Mouse (Mus musculus): Measurements from ENCODE around the gene Gm20388. TPM values are rescaled to one million over a fixed set of nuclear protein-coding genes. Genes with fewer than 3 reads are reported as not detected.

Gm20388 gene
- total RNA-seq, 2 experiments from 2014 or later, result 5.8 TPM; not detected in 1

DNA sequence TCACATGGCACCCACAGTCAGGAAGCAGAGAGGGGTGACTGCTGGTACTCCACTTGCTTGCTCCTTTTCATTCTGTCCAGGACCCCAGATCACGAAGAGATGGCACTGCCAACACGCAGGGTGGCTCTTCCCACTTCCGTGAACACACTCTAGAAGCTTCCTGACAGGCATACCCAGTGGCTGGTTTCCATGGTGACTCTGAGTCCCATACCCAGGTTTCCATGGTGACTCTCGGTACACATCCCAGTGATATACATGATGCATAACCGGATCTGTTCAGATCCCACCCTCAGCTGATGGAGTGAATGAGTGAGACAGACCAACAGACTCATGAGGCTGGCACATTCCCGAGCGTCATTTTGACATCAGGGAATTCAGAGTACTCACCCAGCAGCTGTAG lies 1148.5 kb downstream of the Gm20388 start:
- no peak for DNase-seq

- no peak for DNase-seq
These were observed 1151.9 kb downstream of the Gm20388 start for GRCm38 (mm10) chr8:121062521-121062920.

DNA sequence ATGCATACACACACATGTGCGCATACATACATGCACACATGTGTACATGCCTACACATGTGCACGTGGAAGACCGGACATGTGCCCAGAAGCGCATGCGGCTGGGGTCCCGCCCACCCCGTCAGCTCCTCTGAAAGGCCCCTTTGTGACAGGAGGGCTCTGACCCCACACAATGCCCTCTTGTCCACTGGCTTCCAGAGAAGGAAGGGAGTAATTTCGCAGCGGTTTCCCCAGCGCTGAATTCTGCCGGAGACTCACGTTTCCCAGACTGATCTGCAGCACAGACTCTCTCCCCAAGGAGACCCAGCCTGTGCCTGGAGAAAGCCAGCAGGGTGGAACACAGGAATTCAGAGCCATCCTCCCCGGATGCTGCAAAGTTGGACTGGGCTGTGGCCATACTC lies 1153.0 kb downstream of the Gm20388 start:
- no peak for DNase-seq

DNA sequence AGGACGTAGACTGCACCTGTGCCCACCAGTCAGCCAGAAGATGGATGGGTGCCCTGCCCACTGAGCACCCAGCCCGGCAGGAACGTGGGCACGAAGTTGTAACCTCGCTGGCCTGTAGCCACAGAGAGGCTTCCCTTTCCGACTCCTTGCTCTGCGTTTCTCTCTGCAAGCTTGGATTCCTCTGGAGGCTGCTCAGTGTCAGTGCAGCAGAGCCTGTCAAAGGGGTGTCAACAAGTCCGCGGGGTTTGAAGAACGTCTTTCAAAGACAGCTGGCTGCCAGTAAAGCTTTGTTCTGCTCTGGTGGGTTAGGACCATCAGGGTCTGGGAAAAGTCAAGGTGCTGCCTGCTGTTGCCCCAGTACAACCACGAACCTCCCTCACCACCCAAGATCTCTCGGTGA lies 1160.8 kb downstream of the Gm20388 start:
- no peak for DNase-seq

GRCm38 (mm10) chr8:121072406-121073130 lies 1161.9 kb downstream of the Gm20388 start:
- no peak for DNase-seq

GRCm38 (mm10) chr8:121073174-121074107 lies 1162.8 kb downstream of the Gm20388 start:
- DNase-seq, result no peak

- no peak for DNase-seq
These were observed 1163.6 kb downstream of the Gm20388 start for GRCm38 (mm10) chr8:121074108-121074847.

GRCm38 (mm10) chr8:121074848-121075145 lies 1164.2 kb downstream of the Gm20388 start:
- no peak for DNase-seq

GRCm38 (mm10) chr8:121075936-121076335 lies 1165.3 kb downstream of the Gm20388 start:
- DNase-seq, result no peak

DNA sequence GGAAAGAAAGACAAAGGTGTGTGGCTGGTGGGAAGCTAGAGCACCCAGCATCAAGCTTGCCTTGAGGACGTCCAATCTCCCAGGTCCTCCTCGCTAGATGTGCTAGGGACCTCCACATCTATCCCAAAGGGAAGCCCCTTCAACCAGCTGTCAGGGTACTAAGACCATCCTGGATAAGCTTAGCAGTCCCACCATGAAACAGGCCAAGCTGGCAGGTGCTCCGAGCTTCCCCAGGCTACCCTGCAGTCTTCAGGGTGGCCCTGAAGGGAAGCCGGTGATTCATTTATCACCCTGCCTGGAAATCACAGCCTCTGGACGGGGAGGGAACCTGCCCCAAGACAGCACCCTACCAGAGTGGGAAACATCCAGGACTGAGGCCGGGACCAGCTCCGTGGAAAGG lies 1165.9 kb downstream of the Gm20388 start:
- no peak for DNase-seq

GRCm38 (mm10) chr8:121078721-121079120 lies 1168.1 kb downstream of the Gm20388 start:
- DNase-seq, result no peak

DNA sequence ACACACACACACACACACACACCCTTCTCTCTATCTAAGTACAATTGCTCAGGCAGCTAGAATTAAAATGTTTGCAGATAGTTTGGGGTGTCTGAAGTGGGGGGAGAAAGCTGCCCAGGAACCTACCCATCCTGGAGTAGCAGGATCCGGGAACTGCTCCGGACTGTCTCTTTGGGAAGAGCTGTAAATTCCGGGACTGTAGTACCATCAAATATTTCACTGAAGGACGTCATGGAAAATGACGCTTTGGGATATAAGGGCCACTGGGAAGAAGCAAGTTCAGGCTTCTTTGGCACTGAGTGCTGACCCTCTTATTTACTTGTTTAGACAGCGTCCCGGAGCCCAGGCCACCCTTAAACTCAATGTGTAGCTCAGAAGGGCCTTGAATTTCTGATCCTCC lies 1168.6 kb downstream of the Gm20388 start:
- DNase-seq, result no peak

GRCm38 (mm10) chr8:121079944-121080343 lies 1169.3 kb downstream of the Gm20388 start:
- DNase-seq, result no peak

GRCm38 (mm10) chr8:121080361-121081090 lies 1169.9 kb downstream of the Gm20388 start:
- no peak for DNase-seq

DNA sequence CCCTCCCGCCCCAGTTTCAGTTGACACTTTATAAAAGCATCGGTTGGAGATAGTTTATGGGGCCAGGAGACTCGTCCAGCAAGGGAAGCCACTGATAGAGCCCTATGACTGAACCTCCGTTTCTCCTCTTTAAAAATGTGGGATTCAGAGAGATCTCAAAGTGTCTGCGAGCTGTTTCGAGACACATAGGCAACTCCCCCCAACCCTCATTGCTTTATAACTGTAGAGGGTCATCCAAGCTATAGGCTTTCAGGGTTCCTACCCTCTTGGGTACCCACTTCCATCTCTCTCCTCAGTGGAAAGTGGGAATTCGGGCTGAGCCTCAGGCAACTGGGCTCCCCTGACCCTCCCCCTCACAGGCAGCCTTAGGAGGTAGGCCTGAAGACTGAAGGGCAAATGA lies 1170.8 kb downstream of the Gm20388 start:
- DNase-seq, result no peak

DNA sequence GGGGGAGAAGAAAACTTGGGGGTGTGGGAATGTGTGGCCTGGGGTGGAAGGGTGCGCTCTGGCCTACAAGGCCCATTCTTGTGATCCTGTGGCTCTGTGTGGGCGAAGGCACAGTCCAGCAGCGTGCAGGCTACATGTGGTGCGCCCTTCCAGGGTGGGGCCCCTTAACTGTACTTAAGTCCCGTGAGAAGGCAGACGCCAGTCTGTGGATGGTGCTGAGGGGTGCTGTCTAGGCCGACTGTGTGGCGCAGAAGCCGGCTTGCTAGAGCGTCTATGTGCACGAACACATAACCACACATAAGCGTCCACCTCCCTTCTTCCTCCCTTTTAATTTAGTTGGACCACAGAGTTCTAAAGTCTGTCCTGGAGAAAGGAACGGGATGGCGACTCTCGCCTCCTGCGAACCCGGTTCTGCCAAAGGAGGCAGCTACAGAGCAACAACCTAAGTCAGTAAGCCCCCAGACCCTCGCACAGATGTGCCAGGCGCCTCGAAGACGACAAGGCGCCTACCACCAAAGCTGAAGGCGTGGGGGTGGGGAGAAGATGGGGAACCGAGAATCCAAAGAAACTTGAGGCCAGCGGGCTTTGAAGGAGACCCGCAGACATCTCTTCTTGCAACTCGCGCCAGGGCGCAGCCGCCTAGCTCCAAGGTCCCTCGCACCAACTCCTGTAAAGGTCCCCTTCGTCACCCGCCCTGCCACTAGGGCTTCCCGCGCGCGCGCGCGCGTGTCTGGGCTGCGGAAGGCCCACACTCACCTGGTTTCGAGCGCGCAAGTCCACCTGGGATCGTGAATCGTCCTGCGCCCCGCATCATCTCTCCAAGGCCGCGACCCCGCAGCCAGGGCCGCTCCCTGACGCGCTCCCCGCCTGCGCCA lies 1171.8 kb downstream of the Gm20388 start:
- no peak for DNase-seq

DNA sequence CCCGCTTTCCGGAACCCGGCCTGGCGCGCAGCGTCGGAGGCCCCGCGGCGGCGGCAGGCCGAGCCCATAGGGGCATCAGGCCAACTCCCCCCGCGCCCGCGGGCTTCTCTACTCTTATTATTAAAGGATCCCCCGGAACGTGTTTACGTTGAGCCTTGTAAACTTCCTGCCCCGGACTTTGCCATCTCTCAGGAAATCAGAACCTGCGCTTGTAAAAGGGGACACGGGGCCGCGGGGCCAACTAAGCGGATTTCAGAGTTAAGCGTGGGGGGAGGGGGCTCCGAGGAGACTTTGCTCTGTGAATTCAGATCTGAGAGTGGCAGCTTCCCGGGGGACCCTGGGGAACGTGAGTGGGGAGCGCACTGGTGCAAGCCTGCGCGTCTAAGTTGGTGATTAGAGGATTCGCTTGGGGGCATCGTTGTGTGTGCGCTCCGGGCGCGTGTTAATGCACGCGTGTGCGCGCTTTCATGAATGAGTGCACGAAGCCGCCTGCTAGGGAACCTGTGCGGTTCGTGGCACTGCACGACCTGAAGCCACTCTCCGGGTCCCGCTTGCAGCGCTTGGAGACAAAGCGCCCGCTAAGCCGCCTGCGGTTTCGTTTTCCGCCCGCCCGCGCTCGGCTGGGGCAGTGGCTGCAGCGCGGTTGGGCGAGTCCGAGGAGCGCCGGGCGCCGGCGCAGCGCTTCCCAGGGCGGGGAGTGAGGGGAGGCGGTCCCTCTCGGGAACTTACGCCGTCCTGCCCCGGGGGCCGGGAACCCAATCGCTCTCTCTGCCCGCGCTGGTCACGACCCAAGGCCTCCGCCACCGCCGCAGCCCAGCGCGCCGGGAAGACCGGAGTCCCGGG lies 1172.7 kb downstream of the Gm20388 start:
- DNase-seq, result peak; percentile 82

DNA sequence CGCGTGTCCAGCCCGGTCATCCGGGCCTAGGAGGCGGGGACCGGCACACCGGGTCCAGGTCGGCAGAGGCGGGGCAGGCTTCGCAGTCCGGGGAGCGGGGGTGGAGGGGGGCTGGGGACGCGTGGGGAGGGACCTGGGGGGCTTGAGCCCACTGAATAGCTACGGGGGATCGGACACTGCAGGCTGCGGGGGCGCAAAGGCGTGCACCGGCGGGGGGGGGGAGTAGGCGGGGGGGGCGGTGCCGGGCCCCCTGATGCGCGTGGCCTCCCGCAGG lies 1173.2 kb downstream of the Gm20388 start:
- no peak for DNase-seq

GRCm38 (mm10) chr8:121084210-121084951 lies 1173.7 kb downstream of the Gm20388 start, which contains the start of gene Foxf1:
Gene Foxf1, plus strand, starts transcription at chr8:121084386.
- DNase-seq, result peak; percentile 26

DNA sequence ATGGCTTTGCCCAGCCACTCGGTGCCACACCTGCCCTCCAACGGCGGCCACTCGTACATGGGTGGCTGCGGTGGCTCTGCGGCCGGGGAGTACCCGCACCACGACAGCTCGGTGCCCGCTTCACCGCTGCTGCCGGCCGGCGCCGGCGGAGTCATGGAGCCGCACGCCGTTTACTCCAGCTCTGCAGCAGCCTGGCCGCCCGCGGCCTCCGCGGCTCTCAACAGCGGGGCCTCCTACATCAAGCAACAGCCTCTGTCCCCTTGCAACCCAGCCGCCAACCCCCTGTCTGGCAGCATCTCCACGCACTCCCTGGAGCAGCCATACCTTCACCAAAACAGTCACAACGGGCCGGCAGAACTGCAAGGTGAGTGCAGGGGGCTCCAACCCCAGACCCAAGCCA lies 1174.4 kb downstream of the Gm20388 start:
- no peak for DNase-seq

Measured in heart, postnatal 4 days (tissue).